Mouse (Mus musculus) cerebellum, adult 2 months (tissue): ENCODE measurements at regions not wholly inside any gene's neighbourhood (a gene's known extent, or its start where the extent isn't known, plus 50 kb on each side); places are given as distances from the start of the nearest gene placed in this dataset.

Experiments
- DNase-seq, 2 experiments: peaks; one replicate each; pipeline ENCODE4 v3.0.0; 2021
- H3K27ac ChIP-seq: fragments of 200-500 bp; 2 replicates; pipeline ENCODE4 v1.5.1; 2012; ENCODE audit warnings: low read length, control low read depth, inconsistent platforms; ENCODE audit not compliant: insufficient read depth
- H3K27me3 ChIP-seq: fragments of 200-500 bp; 2 replicates; pipeline ENCODE4 v1.6.1; 2012; ENCODE audit warnings: inconsistent platforms, mild to moderate bottlenecking, low read length, moderate library complexity; ENCODE audit not compliant: control insufficient read depth, insufficient read depth
- H3K4me1 ChIP-seq: fragments of 200-500 bp; 2 replicates; pipeline ENCODE4 v1.6.1; 2011; ENCODE audit warnings: low read length; ENCODE audit not compliant: control insufficient read depth, insufficient read depth
- H3K4me3 ChIP-seq: fragments of 200-500 bp; replicated peaks from 2 replicates; pipeline ENCODE3; 2011; ENCODE audit warnings: mild to moderate bottlenecking, low read depth, low read length, control low read depth; ENCODE audit not compliant: insufficient read depth
- CTCF ChIP-seq: fragments of 200-500 bp; IDR thresholded peaks from 2 replicates; pipeline ENCODE4 v1.5.1; 2011; ENCODE audit warnings: low read depth, mild to moderate bottlenecking, control low read depth, low read length, moderate library complexity, borderline replicate concordance; ENCODE audit not compliant: insufficient read depth
- POLR2A ChIP-seq: fragments of 200-500 bp; IDR thresholded peaks from 2 replicates; pipeline ENCODE4 v1.6.1; 2011; ENCODE audit warnings: low read length, control low read depth, borderline replicate concordance; ENCODE audit not compliant: insufficient read depth
- WGBS: fragments of 180-500 bp; shearing (Covaris S2); methylation state at CpG from one replicate; pipeline ENCODE4 v1.1.7; 2018; 5-methylcytosine and 5-hydroxymethylcytosine counted together

GRCm38 (mm10) chr2:50398576-50398975, 102.0 kb upstream of the Mmadhc start:
- no peak for TF ChIP-seq POLR2A
- no peak for TF ChIP-seq CTCF
- WGBS = 52% methylated on average over 5 of the region's 5 CpGs

GRCm38 (mm10) chr2:50377609-50378413, 81.2 kb upstream of the Mmadhc start:
- no peak overlapping the region for H3K4me3 ChIP-seq
- H3K4me1 ChIP-seq = no peaks in the 10 kb centered on the region
- no peak for TF ChIP-seq CTCF
- TF ChIP-seq POLR2A = no peak
- 78% methylated on average over 16 of the region's 16 CpGs for WGBS
- DNase-seq = no peak
- no peaks in the 10 kb centered on the region for H3K27me3 ChIP-seq
- no peak overlapping the region for H3K27ac ChIP-seq

More at GRCm38 (mm10) chr2:50398576-50398975, 102.0 kb upstream of the Mmadhc start:
- Histone ChIP-seq H3K27me3 (no peaks in the 10 kb centered on the region), H3K4me1 (no peaks in the 10 kb centered on the region), H3K27ac (no peak overlapping the region), H3K4me3 (no peak overlapping the region)
- DNase-seq = no peak

- TF ChIP-seq CTCF = no peak
- TF ChIP-seq POLR2A = no peak
- Histone ChIP-seq H3K4me3 (no peak overlapping the region), H3K27ac (no peak overlapping the region), H3K4me1 (no peaks in the 10 kb centered on the region), H3K27me3 (no peaks in the 10 kb centered on the region)
- DNase-seq = no peak
- WGBS = 14% methylated on average over 2 of the region's 2 CpGs
These were observed 77.0 kb upstream of the Mmadhc start for GRCm38 (mm10) chr2:50373626-50374025.

GRCm38 (mm10) chr2:50373006-50373405, 76.4 kb upstream of the Mmadhc start:
- Histone ChIP-seq H3K4me1 (no peaks in the 10 kb centered on the region), H3K27me3 (no peaks in the 10 kb centered on the region), H3K4me3 (no peak overlapping the region), H3K27ac (no peak overlapping the region)
- DNase-seq = no peak
- WGBS = 97% methylated on average over 7 of the region's 7 CpGs
- TF ChIP-seq POLR2A = no peak
- no peak for TF ChIP-seq CTCF

- no peak for DNase-seq
- Histone ChIP-seq H3K4me1 (no peaks in the 10 kb centered on the region), H3K27ac (no peak overlapping the region), H3K27me3 (no peaks in the 10 kb centered on the region), H3K4me3 (no peak overlapping the region)
- WGBS = 26% methylated on average over 4 of the region's 4 CpGs
- no peak for TF ChIP-seq POLR2A
- TF ChIP-seq CTCF = no peak
These were observed 72.2 kb upstream of the Mmadhc start for GRCm38 (mm10) chr2:50368831-50369230.

GRCm38 (mm10) chr2:50368351-50368750, 71.8 kb upstream of the Mmadhc start:
- no peak overlapping the region for H3K27ac ChIP-seq
- no peaks in the 10 kb centered on the region for H3K27me3 ChIP-seq
- WGBS = 82% methylated on average over 6 of the region's 6 CpGs
- H3K4me1 ChIP-seq = no peaks in the 10 kb centered on the region
- DNase-seq = no peak
- H3K4me3 ChIP-seq = no peak overlapping the region
- TF ChIP-seq POLR2A (no peak), CTCF (no peak)

GRCm38 (mm10) chr2:50365221-50365620, 68.6 kb upstream of the Mmadhc start:
- Histone ChIP-seq H3K27ac (no peak overlapping the region), H3K4me3 (no peak overlapping the region), H3K4me1 (no peaks in the 10 kb centered on the region), H3K27me3 (no peaks in the 10 kb centered on the region)
- no peak for DNase-seq
- TF ChIP-seq CTCF = no peak
- TF ChIP-seq POLR2A = no peak
- 86% methylated on average over 6 of the region's 6 CpGs for WGBS

GRCm38 (mm10) chr2:50356089-50356488, 59.5 kb upstream of the Mmadhc start:
- WGBS = 84% methylated on average over 2 of the region's 2 CpGs
- DNase-seq = no peak
- Histone ChIP-seq H3K27me3 (no peaks in the 10 kb centered on the region; the same call in 1 of the 2 replicates), H3K4me1 (no peaks in the 10 kb centered on the region), H3K27ac (no peak overlapping the region), H3K4me3 (no peak overlapping the region)
- TF ChIP-seq POLR2A (no peak), CTCF (no peak)
